Mouse (Mus musculus) retina, adult 2 months (tissue): ENCODE measurements around the gene Scgb1b24.

ENCODE experiments used
- DNase-seq: peaks from one replicate; pipeline ENCODE4 v3.0.0-alpha.2; 2012; ENCODE audit warnings: low read depth, low spot score

Gene Scgb1b24

GRCm38 (mm10) chr7:33743499-33743898 lies at the start of gene Scgb1b24:
Gene Scgb1b24 (plus strand): TSS chr7:33743799.
- no peak for DNase-seq

GRCm38 (mm10) chr7:33739212-33739611 lies 4.4 kb upstream of the Scgb1b24 start, which contains the start of gene Scgb2b24:
Gene Scgb2b24 (minus strand): TSS chr7:33739312.
- DNase-seq = no peak
